Mouse (Mus musculus) ES-E14 (cell line): ENCODE results near the gene Sphk2. TPM values are rescaled to one million over a fixed set of nuclear protein-coding genes. Genes with fewer than 3 reads are reported as not detected.

ENCODE experiments used
- DNase-seq: peaks from one replicate; pipeline ENCODE4 v3.0.0-alpha.2; 2013; ENCODE audit warnings: low read depth, low spot score
- H3K27ac ChIP-seq: 2 replicates; pipeline ENCODE4 v1.5.1; 2012; ENCODE audit warnings: low read depth, mild to moderate bottlenecking, low read length, moderate library complexity, mixed read lengths; ENCODE audit not compliant: poor library complexity, insufficient read depth, severe bottlenecking
- H3K36me3 ChIP-seq: 2 replicates; pipeline ENCODE4 v1.6.1; 2012; ENCODE audit warnings: mild to moderate bottlenecking, low read length, moderate library complexity, mixed read lengths; ENCODE audit not compliant: control insufficient read depth, poor library complexity, insufficient read depth, severe bottlenecking
- H3K4me1 ChIP-seq, 2 experiments: fragments of 150-350 bp in 1 of 2; sonication (generic) in 1 of 2; 2 replicates each; pipeline ENCODE4 v1.6.1; 2012; ENCODE audit warnings: low read length in 2 of 2, mild to moderate bottlenecking in 1 of 2, mixed read lengths in 1 of 2; ENCODE audit not compliant: control insufficient read depth in 2 of 2, insufficient read depth in 2 of 2, poor library complexity in 1 of 2
- H3K4me3 ChIP-seq, 2 experiments: fragments of 150-350 bp in 1 of 2; sonication (generic) in 1 of 2; 2 replicates each; pipeline ENCODE4 v1.5.1; 2012; ENCODE audit warnings: low read length in 2 of 2, low read depth in 1 of 2, mild to moderate bottlenecking in 1 of 2, mixed read lengths in 1 of 2; ENCODE audit not compliant: insufficient read depth in 1 of 2, poor library complexity in 1 of 2, severe bottlenecking in 1 of 2
- H3K9ac ChIP-seq: 2 replicates; pipeline ENCODE4 v1.6.1; 2012; ENCODE audit warnings: low read depth, mild to moderate bottlenecking, low read length, mixed read lengths; ENCODE audit not compliant: poor library complexity, insufficient read depth, severe bottlenecking
- H3K9me3 ChIP-seq: fragments of 150-350 bp; sonication (generic); 2 replicates; pipeline ENCODE4 v1.6.1; 2012; ENCODE audit warnings: low read depth, mild to moderate bottlenecking, low read length; ENCODE audit not compliant: control insufficient read depth, insufficient read depth
- CHD2 ChIP-seq: IDR thresholded peaks from 2 replicates; pipeline ENCODE4 v1.6.1; 2014; ENCODE audit warnings: mild to moderate bottlenecking, low read depth, low read length, inconsistent platforms
- HCFC1 ChIP-seq: IDR thresholded peaks from 2 replicates; pipeline ENCODE4 v1.6.1; 2012; ENCODE audit warnings: low read length, inconsistent platforms, borderline replicate concordance; ENCODE audit not compliant: insufficient read depth
- MAFK ChIP-seq: IDR thresholded peaks from 2 replicates; pipeline ENCODE4 v1.6.1; 2014; ENCODE audit warnings: mild to moderate bottlenecking, low read depth, low read length, inconsistent platforms; ENCODE audit not compliant: insufficient read depth
- ZC3H11A ChIP-seq: IDR thresholded peaks from 2 replicates; pipeline ENCODE4 v1.6.1; 2012; ENCODE audit warnings: low read depth, mild to moderate bottlenecking, inconsistent platforms, low read length, borderline replicate concordance
- ZNF384 ChIP-seq: IDR thresholded peaks from 2 replicates; pipeline ENCODE4 v1.6.1; 2012; ENCODE audit warnings: low read depth, low read length, inconsistent platforms
- in situ Hi-C, 2 experiments: fragments of 600-800 bp; cut with MboI; formaldehyde crosslinking; loops; one replicate each; pipeline ENCODE4 v1.15.1; 2025; ENCODE audit warnings: low sequenced_read_pairs in 2 of 2, inconsistent platforms in 1 of 2; ENCODE audit not compliant: unreplicated experiment in 2 of 2
- total RNA-seq: library from RNA; depleted of rRNA; stranded (reverse); fragments of 300-350 nt; gene quantifications from 2 replicates; pipeline ENCODE4 v1.2.3, GENCODE M21; 2012

Sphk2 gene
- total RNA-seq, 1 experiment, result 21.5 TPM

DNA sequence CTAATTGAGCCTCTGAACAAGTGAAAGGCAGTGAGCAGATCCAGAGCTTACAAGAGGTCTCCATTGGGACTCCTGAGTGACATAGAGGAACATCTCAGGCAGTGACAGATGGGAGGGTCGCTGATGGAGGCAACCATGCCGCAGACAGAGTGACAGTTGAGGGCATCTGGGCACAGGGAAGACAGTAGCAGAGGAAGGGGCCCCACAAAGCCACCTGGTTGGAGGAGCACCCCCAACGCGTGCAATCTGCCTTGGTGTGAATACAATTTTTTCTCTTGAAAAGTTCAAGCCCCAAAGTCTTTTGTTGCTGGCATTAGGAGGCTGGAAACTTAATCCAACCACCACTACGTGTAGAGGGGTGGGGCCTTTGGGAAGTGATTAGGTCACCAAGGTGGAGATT is 42.3 kb upstream of the Sphk2 start:
- no peaks in the 10 kb centered on the region for H3K36me3 ChIP-seq
- no peak for DNase-seq
- no peaks in the 10 kb centered on the region for H3K4me1 ChIP-seq
- no peaks in the 10 kb centered on the region for H3K9me3 ChIP-seq
- H3K4me3 ChIP-seq, result no peak overlapping the region
- no peak overlapping the region for H3K27ac ChIP-seq
- TF ChIP-seq HCFC1, result no peak
- TF ChIP-seq ZNF384, result no peak
- no peak for TF ChIP-seq CHD2
- TF ChIP-seq MAFK, result no peak
- in situ Hi-C loops, result no loop called here
- no peak overlapping the region for H3K9ac ChIP-seq

DNA sequence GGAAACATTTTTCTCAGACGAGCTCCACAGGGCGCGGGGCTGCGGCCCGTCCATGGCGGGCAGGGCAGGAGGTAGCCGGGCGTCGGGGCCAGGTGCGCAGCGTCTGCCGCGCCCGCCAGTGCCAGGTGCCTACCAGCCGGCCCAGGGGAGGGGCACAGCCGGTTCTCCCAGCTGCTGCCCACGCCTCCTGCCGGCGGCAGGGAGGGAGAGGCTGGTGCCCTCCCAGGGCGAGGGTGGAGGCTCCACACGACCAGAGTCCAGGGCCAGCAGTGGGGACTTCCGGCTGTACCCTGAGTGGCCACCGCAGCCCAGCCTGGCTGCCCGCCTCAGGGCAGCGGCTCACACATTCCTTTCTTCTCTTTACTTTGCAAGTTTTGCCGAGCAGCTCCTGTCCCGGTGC is 41.6 kb upstream of the Sphk2 start:
- Histone ChIP-seq H3K27ac (no peak overlapping the region), H3K36me3 (no peaks in the 10 kb centered on the region), H3K4me3 (peak overlapping the region; percentile 36 to 51; a peak in 3 of 4 replicates), H3K9ac (no peak overlapping the region), H3K9me3 (no peaks in the 10 kb centered on the region), H3K4me1 (no peaks in the 10 kb centered on the region)
- no peak for TF ChIP-seq ZNF384
- no peak for TF ChIP-seq MAFK
- TF ChIP-seq ZC3H11A, result no peak
- no peak for TF ChIP-seq HCFC1
- no peak for TF ChIP-seq CHD2
- in situ Hi-C loops, result no loop called here
- DNase-seq, result no peak

DNA sequence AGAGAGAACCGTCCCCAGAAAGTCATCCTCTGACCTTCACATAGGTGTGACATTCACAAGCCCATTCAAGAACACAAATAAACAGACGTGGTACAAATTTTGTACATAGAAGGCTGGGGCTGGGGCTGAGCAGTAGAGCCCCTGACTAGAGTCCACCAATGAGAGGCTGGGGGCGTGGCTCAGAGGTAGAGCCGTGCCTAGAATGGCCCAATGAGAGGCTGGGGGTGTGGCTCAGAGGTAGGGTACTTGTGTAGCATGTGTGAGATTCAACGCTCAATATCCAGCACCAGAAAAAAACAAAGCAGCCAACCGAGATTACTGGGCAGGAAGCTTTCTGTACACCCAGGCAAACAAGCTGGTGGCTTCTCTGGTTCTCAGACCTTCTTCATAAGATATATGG is 37.9 kb upstream of the Sphk2 start:
- H3K36me3 ChIP-seq, result no peaks in the 10 kb centered on the region
- in situ Hi-C loops, result no loop called here
- H3K4me3 ChIP-seq, result no peak overlapping the region
- H3K9ac ChIP-seq, result no peak overlapping the region
- no peak for DNase-seq
- no peak overlapping the region for H3K27ac ChIP-seq
- H3K4me1 ChIP-seq, result no peaks in the 10 kb centered on the region
- TF ChIP-seq ZC3H11A, result no peak
- TF ChIP-seq CHD2, result no peak
- no peak for TF ChIP-seq ZNF384
- H3K9me3 ChIP-seq, result no peaks in the 10 kb centered on the region

DNA sequence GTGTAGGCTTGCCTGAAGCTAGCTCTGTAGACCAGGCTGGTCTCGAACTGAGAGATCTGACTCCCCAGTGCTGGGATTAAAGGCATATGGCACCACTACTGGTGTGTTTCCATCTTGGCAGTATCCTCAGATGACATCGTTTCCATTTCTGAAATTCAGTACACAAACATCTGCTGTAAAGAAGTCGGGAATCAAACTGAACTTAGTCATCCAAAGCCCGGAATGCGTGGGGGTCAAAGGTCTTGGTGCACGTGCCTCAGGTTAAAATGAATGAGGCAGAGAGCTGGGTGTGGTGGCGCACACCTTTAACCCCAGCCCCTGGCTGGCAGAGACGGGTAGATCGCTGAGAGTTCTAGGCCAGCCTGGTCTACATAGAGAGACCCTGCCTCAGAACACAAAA is 32.4 kb upstream of the Sphk2 start:
- no peak for TF ChIP-seq ZNF384
- no peak for TF ChIP-seq ZC3H11A
- no peak for TF ChIP-seq HCFC1
- TF ChIP-seq CHD2, result no peak
- no peak for TF ChIP-seq MAFK
- no peaks in the 10 kb centered on the region for H3K36me3 ChIP-seq
- H3K4me3 ChIP-seq, result no peak overlapping the region
- no peak overlapping the region for H3K27ac ChIP-seq
- peaks cover 2 to 16% of the 10 kb centered on the region in 2 experiments; a peak in 2 of 4 replicates for H3K4me1 ChIP-seq
- DNase-seq, result no peak
- no peaks in the 10 kb centered on the region for H3K9me3 ChIP-seq
- no peak overlapping the region for H3K9ac ChIP-seq
- in situ Hi-C loops, result no loop called here

- peak overlapping the region; percentile 4; the same call in 1 of the 2 replicates for H3K27ac ChIP-seq
- in situ Hi-C loops, result loop anchor here (10.0 to 25.0 kb wide), 2 partner anchors 175 to 188 kb away; partner anchors contain the start of genes Ccdc114 (in 1 of the 2) and Emp3 (in 1 of the 2)
- TF ChIP-seq HCFC1 (no peak), ZC3H11A (no peak), MAFK (no peak), CHD2 (no peak), ZNF384 (no peak)
- peak overlapping the region in 1 of 2 experiments; percentile 53; a peak in 2 of 4 replicates for H3K4me3 ChIP-seq
- peak overlapping the region; percentile 17 for H3K9ac ChIP-seq
- no peak for DNase-seq
- no peaks in the 10 kb centered on the region for H3K9me3 ChIP-seq
- H3K4me1 ChIP-seq, result peaks cover 2 to 16% of the 10 kb centered on the region in 2 experiments; a peak in 2 of 4 replicates
- H3K36me3 ChIP-seq, result no peaks in the 10 kb centered on the region
These were observed 31.6 kb upstream of the Sphk2 start for GRCm38 (mm10) chr7:45749401-45749800.
